Mouse (Mus musculus): ENCODE data around the gene Olfr1418.

- TF ChIP-seq CTCF (IDR thresholded peaks at IDR 0.05; ENCODE audit: low read depth) = no peak
- no peak for TF ChIP-seq EP300 (optimal IDR thresholded peaks at IDR 0.05)
Measured at GRCm38 (mm10) chr19:11811688-11812365, 49.0 kb downstream of the Olfr1418 start.
